Mouse (Mus musculus): ENCODE measurements at regions not wholly inside any gene's neighbourhood (a gene's known extent, or its start where the extent isn't known, plus 50 kb on each side); places are given as distances from the start of the nearest gene placed in this dataset.

DNA sequence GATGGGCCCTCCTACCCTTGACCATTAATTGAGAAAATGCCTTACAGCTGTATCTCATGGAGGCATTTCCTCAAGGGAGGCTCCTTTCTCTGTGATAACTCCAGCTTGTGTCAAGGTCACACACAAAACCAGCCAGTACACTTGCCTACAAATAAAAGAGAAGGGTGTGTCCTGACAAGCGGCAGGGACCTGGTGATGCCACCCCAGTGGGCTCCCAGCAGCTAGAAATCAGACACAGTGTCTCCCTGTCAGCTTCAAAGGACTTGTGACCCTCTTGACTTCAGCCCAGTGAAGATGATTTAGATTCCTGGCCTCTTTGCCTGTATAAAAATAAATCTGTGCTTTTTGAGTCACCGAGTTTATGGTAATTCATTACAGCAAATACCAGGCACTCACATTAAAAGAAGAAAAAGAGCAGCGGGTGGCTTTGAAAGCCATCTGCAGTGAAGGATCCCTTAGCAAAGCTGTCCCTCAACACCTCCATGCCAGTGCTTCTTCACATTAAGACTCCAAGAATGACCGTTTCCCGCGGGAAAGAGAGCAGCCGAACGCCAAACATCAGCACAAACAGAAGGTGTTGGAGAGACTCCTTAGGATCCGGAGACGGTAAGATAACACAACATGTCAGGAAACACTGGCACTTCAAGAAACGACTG, 273.5 kb downstream of the Gxylt1 start:
- Histone ChIP-seq H3K4me3 (ENCODE audit: control insufficient read depth in 1 of 2, insufficient read depth in 1 of 2, low read depth in 2 of 2, low read length in 2 of 2) (no peak overlapping the region), H3K9ac (ENCODE audit: control insufficient read depth, low read depth, low read length, poor library complexity, severe bottlenecking) (no peak overlapping the region), H3K36me3 (ENCODE audit: control insufficient read depth in 1 of 2, insufficient read depth in 2 of 2, low read length in 2 of 2) (no peaks in the 10 kb centered on the region), H3K9me3 (replicated peaks; ENCODE audit: insufficient read depth, low read length) (no peaks in the 10 kb centered on the region), H3K27me3 (ENCODE audit: control insufficient read depth in 1 of 2, insufficient read depth in 2 of 2, low read length in 2 of 2) (no peaks in the 10 kb centered on the region), H3K27ac (ENCODE audit: control insufficient read depth, low read depth, low read length) (no peak overlapping the region), H3K79me2 (ENCODE audit: control insufficient read depth, insufficient read depth, low read length, poor library complexity) (no peaks in the 10 kb centered on the region), H3K4me1 (ENCODE audit: control insufficient read depth in 1 of 2, insufficient read depth in 2 of 2, low read length in 2 of 2) (no peaks in the 10 kb centered on the region)
- no peak for DNase-seq (ENCODE audit: low read depth, low spot score)
- TF ChIP-seq MAZ (IDR thresholded peaks at IDR 0.05; ENCODE audit: low read depth, low read length) (no peak), RCOR1 (IDR thresholded peaks at IDR 0.05; ENCODE audit: low read depth, low read length) (no peak), HCFC1 (IDR thresholded peaks at IDR 0.05; ENCODE audit: low read depth, low read length) (no peak), USF2 (IDR thresholded peaks at IDR 0.05; ENCODE audit: borderline replicate concordance in 1 of 2, insufficient read depth in 1 of 2, low read depth in 1 of 2, low read length in 2 of 2) (no peak), SMC3 (IDR thresholded peaks at IDR 0.05; ENCODE audit: low read depth, low read length) (no peak), POLR2AphosphoS5 (IDR thresholded peaks at IDR 0.05; ENCODE audit: borderline replicate concordance, low read depth, low read length) (no peak), ZC3H11A (IDR thresholded peaks at IDR 0.05; ENCODE audit: low read depth, low read length) (no peak), USF1 (IDR thresholded peaks at IDR 0.05; ENCODE audit: low read depth, low read length) (no peak), CHD2 (IDR thresholded peaks at IDR 0.05; ENCODE audit: low read length) (no peak), MAFK (IDR thresholded peaks at IDR 0.05; ENCODE audit: borderline replicate concordance, low read depth, low read length) (no peak), GATA1 (IDR thresholded peaks at IDR 0.05; ENCODE audit: low read depth, low read length) (no peak)

GRCm38 (mm10) chr15:93000121-93000520, 274.9 kb downstream of the Gxylt1 start:
- TF ChIP-seq GABPA (IDR thresholded peaks at IDR 0.05; ENCODE audit: low read depth, low read length) (no peak), UBTF (IDR thresholded peaks at IDR 0.05; ENCODE audit: borderline replicate concordance, insufficient read depth, low read depth, low read length) (no peak), ZKSCAN1 (IDR thresholded peaks at IDR 0.05; ENCODE audit: low read depth, low read length) (no peak), CHD1 (IDR thresholded peaks at IDR 0.05; ENCODE audit: low read depth, low read length) (no peak), NRF1 (IDR thresholded peaks at IDR 0.05; ENCODE audit: insufficient read depth, low read depth, low read length, poor library complexity, severe bottlenecking) (no peak), TCF12 (IDR thresholded peaks at IDR 0.05; ENCODE audit: low read depth, low read length) (no peak), ZC3H11A (IDR thresholded peaks at IDR 0.05; ENCODE audit: low read depth, low read length) (no peak), E2F4 (IDR thresholded peaks at IDR 0.05; ENCODE audit: borderline replicate concordance, low read depth, low read length) (no peak), MAZ (IDR thresholded peaks at IDR 0.05; ENCODE audit: low read depth, low read length) (no peak), USF2 (IDR thresholded peaks at IDR 0.05; ENCODE audit: borderline replicate concordance in 1 of 2, insufficient read depth in 1 of 2, low read depth in 1 of 2, low read length in 2 of 2) (no peak), MYB (IDR thresholded peaks at IDR 0.05; ENCODE audit: low read depth, low read length) (no peak), EP300 (IDR thresholded peaks at IDR 0.05; ENCODE audit: low read depth in 1 of 2, low read length in 2 of 2) (no peak), TBP (IDR thresholded peaks at IDR 0.05; ENCODE audit: low read depth, low read length) (no peak), HCFC1 (IDR thresholded peaks at IDR 0.05; ENCODE audit: low read depth, low read length) (no peak), MYC (IDR thresholded peaks at IDR 0.05; ENCODE audit: low read depth, low read length) (no peak), RAD21 (IDR thresholded peaks at IDR 0.05; ENCODE audit: low read depth, low read length) (no peak)
- no peak for DNase-seq (ENCODE audit: low read depth, low spot score)
- no peaks in the 10 kb centered on the region for H3K27me3 ChIP-seq (ENCODE audit: control insufficient read depth in 1 of 2, insufficient read depth in 2 of 2, low read length in 2 of 2)
- no peaks in the 10 kb centered on the region for H3K36me3 ChIP-seq (ENCODE audit: control insufficient read depth in 1 of 2, insufficient read depth in 2 of 2, low read length in 2 of 2)
- H3K4me1 ChIP-seq (ENCODE audit: control insufficient read depth in 1 of 2, insufficient read depth in 2 of 2, low read length in 2 of 2), result no peaks in the 10 kb centered on the region
- no peaks in the 10 kb centered on the region for H3K79me2 ChIP-seq (ENCODE audit: control insufficient read depth, insufficient read depth, low read length, poor library complexity)
- H3K9ac ChIP-seq (ENCODE audit: control insufficient read depth, low read depth, low read length, poor library complexity, severe bottlenecking), result no peak overlapping the region
- H3K27ac ChIP-seq (ENCODE audit: control insufficient read depth, low read depth, low read length), result no peak overlapping the region
- no peak overlapping the region for H3K4me3 ChIP-seq (ENCODE audit: control insufficient read depth in 1 of 2, insufficient read depth in 1 of 2, low read depth in 2 of 2, low read length in 2 of 2)
- no peaks in the 10 kb centered on the region for H3K9me3 ChIP-seq (replicated peaks; ENCODE audit: insufficient read depth, low read length)
